Mouse (Mus musculus) bone marrow macrophage, adult 2 months (primary cell): Measurements from ENCODE around the gene Rras2.

Experiments used
- CTCF ChIP-seq: IDR thresholded peaks from 2 replicates; pipeline ENCODE4 v1.5.1; 2012; ENCODE audit warnings: low read depth, mild to moderate bottlenecking, low read length, moderate library complexity
- POLR2A ChIP-seq: IDR thresholded peaks from 2 replicates; pipeline ENCODE4 v1.6.1; 2012; ENCODE audit warnings: mild to moderate bottlenecking, low read depth, low read length, borderline replicate concordance

- TF ChIP-seq POLR2A (no peak), CTCF (no peak)
Measured at GRCm38 (mm10) chr7:114135166-114135565, 17.6 kb upstream of the Rras2 start.
